Mouse (Mus musculus) ES-Bruce4 (cell line): ENCODE data around the gene Hpn.

Experiments
- CTCF ChIP-seq: IDR thresholded peaks from one replicate; pipeline ENCODE4 v1.8.1; 2011; ENCODE audit warnings: low read depth, low read length
- EP300 ChIP-seq: IDR thresholded peaks from 2 replicates; pipeline ENCODE4 v1.6.1; 2011; ENCODE audit warnings: low read depth, low read length; ENCODE audit not compliant: insufficient read depth
- POLR2A ChIP-seq: IDR thresholded peaks from one replicate; pipeline ENCODE4 v1.8.1; 2011; ENCODE audit warnings: low read length; ENCODE audit not compliant: insufficient read depth

GRCm38 (mm10) chr7:31058211-31058610 is 56.9 kb downstream of the Hpn start:
- no peak for TF ChIP-seq CTCF
- no peak for TF ChIP-seq POLR2A
- no peak for TF ChIP-seq EP300
